Mouse (Mus musculus): Measurements from ENCODE around the gene Cenpb.

- TF ChIP-seq CTCF (IDR thresholded peaks at IDR 0.05; ENCODE audit: low read depth, low read length) (no peak), POLR2A (IDR thresholded peaks at IDR 0.05; ENCODE audit: extremely low read depth, insufficient read depth, low read length) (no peak)
Measured at GRCm38 (mm10) chr2:131225178-131225577, 45.3 kb upstream of the Cenpb start.
